Mouse (Mus musculus): ENCODE results near the gene Kctd17.

Gene Kctd17

GRCm38 (mm10) chr15:78447746-78448535, 19.6 kb downstream of the Kctd17 start:
- peak; percentile 85 for DNase-seq (ENCODE audit: low spot score)

- no peak for DNase-seq (ENCODE audit: low spot score)
Observed at GRCm38 (mm10) chr15:78449131-78449530, 20.8 kb downstream of the Kctd17 start.

GRCm38 (mm10) chr15:78449694-78450418, 21.5 kb downstream of the Kctd17 start:
- DNase-seq (ENCODE audit: low spot score), result peak; percentile 34

- no peak for DNase-seq (ENCODE audit: low spot score)
Observed at GRCm38 (mm10) chr15:78450419-78450768, 22.0 kb downstream of the Kctd17 start.

- no peak for DNase-seq (ENCODE audit: low spot score)
Observed at GRCm38 (mm10) chr15:78451201-78451600, 22.8 kb downstream of the Kctd17 start.

GRCm38 (mm10) chr15:78452929-78453328, 24.6 kb downstream of the Kctd17 start:
- no peak for DNase-seq (ENCODE audit: low spot score)

- DNase-seq (ENCODE audit: low spot score), result no peak
Observed at GRCm38 (mm10) chr15:78455168-78455567, 26.8 kb downstream of the Kctd17 start.

- no peak for DNase-seq (ENCODE audit: low spot score)
Observed at GRCm38 (mm10) chr15:78456051-78456450, 27.7 kb downstream of the Kctd17 start.

- DNase-seq (ENCODE audit: low spot score), result no peak
Observed at GRCm38 (mm10) chr15:78457193-78457592, 28.8 kb downstream of the Kctd17 start.

- DNase-seq (ENCODE audit: low spot score), result no peak
Observed at GRCm38 (mm10) chr15:78462981-78463380, 34.6 kb downstream of the Kctd17 start.

- no peak for DNase-seq (ENCODE audit: low spot score)
Observed at GRCm38 (mm10) chr15:78466809-78467208, 38.4 kb downstream of the Kctd17 start.

GRCm38 (mm10) chr15:78467570-78467969, 39.2 kb downstream of the Kctd17 start:
- DNase-seq (ENCODE audit: low spot score), result no peak

- no peak for DNase-seq (ENCODE audit: low spot score)
Observed at GRCm38 (mm10) chr15:78468379-78468937, 40.1 kb downstream of the Kctd17 start, which contains the start of gene Tmprss6. TSS of gene Tmprss6 (minus strand) at chr15:78468634.

- no peak for DNase-seq (ENCODE audit: low spot score)
Observed at GRCm38 (mm10) chr15:78470495-78471276, 42.3 kb downstream of the Kctd17 start.

- DNase-seq (ENCODE audit: low spot score), result no peak
Observed at GRCm38 (mm10) chr15:78471902-78472301, 43.5 kb downstream of the Kctd17 start.

- DNase-seq (ENCODE audit: low spot score), result no peak
Observed at GRCm38 (mm10) chr15:78473442-78473841, 45.1 kb downstream of the Kctd17 start.

- DNase-seq (ENCODE audit: low spot score), result no peak
Observed at GRCm38 (mm10) chr15:78475604-78476031, 47.3 kb downstream of the Kctd17 start.

- no peak for DNase-seq (ENCODE audit: low spot score)
Observed at GRCm38 (mm10) chr15:78476878-78477277, 48.5 kb downstream of the Kctd17 start.

GRCm38 (mm10) chr15:78478073-78478472, 49.7 kb downstream of the Kctd17 start:
- DNase-seq (ENCODE audit: low spot score), result no peak

GRCm38 (mm10) chr15:78479470-78479869, 51.1 kb downstream of the Kctd17 start:
- DNase-seq (ENCODE audit: low spot score), result no peak

GRCm38 (mm10) chr15:78480111-78480510, 51.7 kb downstream of the Kctd17 start:
- DNase-seq (ENCODE audit: low spot score), result no peak

GRCm38 (mm10) chr15:78480991-78481390, 52.6 kb downstream of the Kctd17 start:
- no peak for DNase-seq (ENCODE audit: low spot score)
